ENCODE assay signal across 8 mouse cellular contexts in the genomic region with DNA sequence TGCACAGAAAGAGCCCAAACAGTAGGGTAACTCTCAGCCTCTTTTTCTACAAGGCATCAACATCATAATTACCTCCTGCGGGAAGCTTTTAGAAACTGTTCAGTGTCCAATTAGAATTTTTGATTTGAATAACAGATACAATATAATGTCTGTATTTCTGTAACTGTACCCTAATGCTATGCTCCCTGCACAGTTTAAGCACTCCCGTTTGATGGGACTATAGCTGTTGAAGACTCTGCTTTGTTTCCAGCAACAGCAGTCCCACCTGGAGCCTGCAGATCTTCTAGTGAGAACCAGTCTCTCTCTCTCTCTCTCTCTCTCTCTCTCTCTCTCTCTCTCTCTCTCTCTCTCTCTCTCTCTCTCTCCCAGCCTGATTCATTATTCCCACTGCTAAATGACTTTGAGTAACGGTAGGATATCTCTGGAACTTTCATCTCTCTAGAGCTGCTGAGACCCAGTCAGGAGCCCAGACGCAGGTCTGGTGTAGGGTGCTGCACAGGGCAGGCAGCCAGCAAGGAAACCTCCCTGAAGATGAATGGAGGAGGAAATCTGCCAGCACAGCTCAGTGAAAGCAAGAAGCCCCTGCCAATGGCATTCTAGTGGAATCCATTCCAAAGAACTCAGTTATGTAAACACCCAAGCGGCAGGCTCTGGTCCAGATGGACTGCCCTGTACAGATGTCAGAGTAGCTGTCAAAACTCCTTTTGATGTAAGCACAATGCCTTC.
DNase-seq lines count a peak whose midpoint lies in the region; ATAC-seq and TF ChIP-seq lines count a peak whose summit lies in the region.
"Had no signal": no experiment of that assay in that cellular context is flagged by ENCODE, and none has a peak within 500 bp of the region (broad histone marks: within the 10 kb centered on the region; RNA-seq: fewer than 3 reads in every experiment).

No protein-coding gene starts in this region.

- H3K4me1 ChIP-seq in heart, embryonic 13.5 days = peaks cover 42% of the 10 kb centered on the region

- no peak for TF ChIP-seq CTCF in layer of hippocampus, adult 2 months (conservative IDR thresholded peaks at IDR 0.05)

- ATAC-seq in heart, embryonic 13.5 days (ENCODE audit: extremely low read depth, insufficient number of reproducible peaks, low FRiP score, low TSS enrichment) = peak; percentile 8; the same call in 1 of the 2 replicates

- intact Hi-C loops in gastrocnemius, postnatal 36 days (cut with DNase I) = no loop called here

- H3K4me3 ChIP-seq in layer of hippocampus, adult 2 months = no peak overlapping the region
- no peak overlapping the region for H3K4me3 ChIP-seq in heart, embryonic 13.5 days
- H3K4me3 ChIP-seq: neural tube, embryonic 12.5 days had no signal

- H3K27me3 ChIP-seq in heart, embryonic 13.5 days (replicated peaks) = no peaks in the 10 kb centered on the region
- H3K27me3 ChIP-seq: neural tube, embryonic 12.5 days had no signal

- no peaks in the 10 kb centered on the region for H3K36me3 ChIP-seq in heart, embryonic 13.5 days
- H3K36me3 ChIP-seq: neural tube, embryonic 12.5 days had no signal

- H3K9me3 ChIP-seq in heart, embryonic 13.5 days = no peaks in the 10 kb centered on the region
- H3K9me3 ChIP-seq: neural tube, embryonic 12.5 days had no signal

- no peak overlapping the region for H3K27ac ChIP-seq in layer of hippocampus, adult 2 months
- H3K27ac ChIP-seq in heart, embryonic 13.5 days (replicated peaks) = peak overlapping the region; percentile 53; the same call in 1 of the 2 replicates
- H3K27ac ChIP-seq: neural tube, embryonic 12.5 days had no signal

- H3K9ac ChIP-seq in heart, embryonic 13.5 days = no peak overlapping the region
- H3K9ac ChIP-seq: neural tube, embryonic 12.5 days had no signal

- no peak overlapping the region for H3K4me2 ChIP-seq in heart, embryonic 13.5 days
- H3K4me2 ChIP-seq: neural tube, embryonic 12.5 days had no signal

- DNase-seq in layer of hippocampus, adult 2 months (ENCODE audit: low spot score in 2 of 2) = peak; percentile 35 to 41
- DNase-seq in layer of hippocampus, adult 9-11 months = no peak
- DNase-seq in adrenal gland, postnatal 14 days = peak; percentile 36
- DNase-seq in lung, postnatal 36 days = peak; percentile 86
- DNase-seq in thymus, postnatal 4 days = no peak
- DNase-seq in gastrocnemius, postnatal 36 days = no peak

- 36% methylated on average over 5 of the region's 5 CpGs for WGBS in heart, embryonic 13.5 days

Comparison
In these comparisons a context has a peak if more than half of its experiments do, and no peak if none do; other contexts are left out.
1. DNase-seq: peak in layer of hippocampus, adult 2 months (2 of 2), adrenal gland, postnatal 14 days (single experiment) and lung, postnatal 36 days (single experiment); none in layer of hippocampus, adult 9-11 months (single experiment), thymus, postnatal 4 days (single experiment) and gastrocnemius, postnatal 36 days (0 of 2).